Mouse (Mus musculus) heart, embryonic 16.5 days (tissue): ENCODE results near the gene Otx2. TPM values are rescaled to one million over a fixed set of nuclear protein-coding genes. Genes with fewer than 3 reads are reported as not detected.
"Not testable (repeated sequence)": the region's sequence is repeated elsewhere in the genome, so short reads cannot be mapped to it uniquely, and the experiment has no call there.

Source experiments
- ATAC-seq: fragments of 200-750 bp; cut with Nextera tagmentation; replicated peaks from 2 replicates; pipeline ENCODE4 v1.8.0; 2017; ENCODE audit warnings: moderate number of reproducible peaks; ENCODE audit not compliant: insufficient read depth, low FRiP score; ENCODE audit errors: extremely low read depth
- H3K27ac ChIP-seq: fragments of 300-500 bp; sonication (generic); 2 replicates; pipeline ENCODE4 v1.5.1; 2014; ENCODE audit warnings: mild to moderate bottlenecking, low read length, control low read depth, moderate library complexity
- H3K27me3 ChIP-seq: fragments of 300-500 bp; sonication (generic); 2 replicates; pipeline ENCODE4 v1.6.1; 2014; ENCODE audit warnings: low read length, mixed read lengths; ENCODE audit not compliant: control insufficient read depth, insufficient read depth
- H3K36me3 ChIP-seq: fragments of 300-500 bp; sonication (generic); 2 replicates; pipeline ENCODE4 v1.6.1; 2014; ENCODE audit not compliant: control insufficient read depth, insufficient read depth
- H3K4me1 ChIP-seq: fragments of 300-500 bp; sonication (generic); 2 replicates; pipeline ENCODE4 v1.6.1; 2014; ENCODE audit warnings: low read length, mixed read lengths; ENCODE audit not compliant: control insufficient read depth, insufficient read depth
- H3K4me2 ChIP-seq: fragments of 300-500 bp; sonication (generic); 2 replicates; pipeline ENCODE4 v1.6.1; 2014; ENCODE audit warnings: low read depth, mild to moderate bottlenecking, control low read depth, low read length
- H3K4me3 ChIP-seq: fragments of 300-500 bp; sonication (generic); 2 replicates; pipeline ENCODE4 v1.5.1; 2014; ENCODE audit warnings: mild to moderate bottlenecking, control low read depth, low read length
- H3K9ac ChIP-seq: fragments of 300-500 bp; sonication (generic); 2 replicates; pipeline ENCODE4 v1.6.1; 2014; ENCODE audit warnings: low read length, control low read depth
- H3K9me3 ChIP-seq: fragments of 300-500 bp; sonication (generic); replicated peaks from 2 replicates; pipeline ENCODE4 v1.6.1; 2016; ENCODE audit warnings: low read length; ENCODE audit not compliant: control insufficient read depth
- WGBS: fragments of 180-500 bp; shearing (Covaris S2); extraction: QIAGEN DNeasy Blood & Tissue Kit; methylation state at CpG from one replicate; pipeline ENCODE4 v1.1.7; 2014; 5-methylcytosine and 5-hydroxymethylcytosine counted together
- polyA plus RNA-seq: library from polyadenylated mRNA; unstranded; fragments of >200 nt; fragmentation: Nextera tagmentation; extraction: Ambion mirVana; gene quantifications from 2 replicates; pipeline ENCODE4 v1.2.1, GENCODE M21; 2015

Otx2 gene
- polyA plus RNA-seq, 1 experiment from 2014 or later: not detected

- H3K4me3 ChIP-seq: no peak overlapping the region
- H3K36me3 ChIP-seq: no peaks in the 10 kb centered on the region
- 73% methylated on average over 9 of the region's 9 CpGs for WGBS
- no peak overlapping the region for H3K4me2 ChIP-seq
- no peak overlapping the region for H3K27ac ChIP-seq
- no peaks in the 10 kb centered on the region for H3K9me3 ChIP-seq
- H3K4me1 ChIP-seq: peaks cover 7% of the 10 kb centered on the region; the same call in 1 of the 2 replicates
- no peak overlapping the region for H3K9ac ChIP-seq
- H3K27me3 ChIP-seq: no peaks in the 10 kb centered on the region
- no peak for ATAC-seq
Measured at GRCm38 (mm10) chr14:48624596-48625330, 48.9 kb downstream of the Otx2 start.

- not testable (repeated sequence) for H3K36me3 ChIP-seq, H3K4me3 ChIP-seq, H3K27me3 ChIP-seq, H3K4me2 ChIP-seq, ATAC-seq, H3K9ac ChIP-seq, H3K9me3 ChIP-seq, H3K27ac ChIP-seq, H3K4me1 ChIP-seq
- 70% methylated on average over 9 of the region's 9 CpGs for WGBS
Measured at GRCm38 (mm10) chr14:48622726-48623125, 50.9 kb downstream of the Otx2 start.

GRCm38 (mm10) chr14:48616361-48616760 is 57.3 kb downstream of the Otx2 start:
- Histone ChIP-seq H3K27ac (no peak overlapping the region), H3K4me3 (no peak overlapping the region), H3K27me3 (no peaks in the 10 kb centered on the region), H3K4me2 (no peak overlapping the region), H3K4me1 (no peaks in the 10 kb centered on the region), H3K9ac (no peak overlapping the region), H3K9me3 (no peaks in the 10 kb centered on the region), H3K36me3 (no peaks in the 10 kb centered on the region)
- WGBS: 75% methylated on average over 5 of the region's 5 CpGs
- ATAC-seq: no peak

GRCm38 (mm10) chr14:48608641-48609310 is 64.8 kb downstream of the Otx2 start:
- no peaks in the 10 kb centered on the region for H3K9me3 ChIP-seq
- no peak overlapping the region for H3K9ac ChIP-seq
- no peaks in the 10 kb centered on the region for H3K27me3 ChIP-seq
- no peak overlapping the region for H3K4me2 ChIP-seq
- H3K4me1 ChIP-seq: no peaks in the 10 kb centered on the region
- no peak overlapping the region for H3K27ac ChIP-seq
- ATAC-seq: no peak
- no peak overlapping the region for H3K4me3 ChIP-seq
- no peaks in the 10 kb centered on the region for H3K36me3 ChIP-seq
- WGBS: 82% methylated on average over 15 of the region's 15 CpGs

Other genes starting within 250 kb of the Otx2 start
- 11.8 and 12.5 TPM in 2 replicates for gene Tmem260, start 227.7 kb downstream of the Otx2 start, polyA plus RNA-seq